Mouse (Mus musculus) spleen, postnatal 10 days (tissue): ENCODE measurements around the gene Creld1.

Experiments used
- DNase-seq, 2 experiments: peaks; one replicate each; pipeline ENCODE4 v3.0.0; 2021 to 2022; ENCODE audit warnings: low spot score in 2 of 2

Gene Creld1

DNA sequence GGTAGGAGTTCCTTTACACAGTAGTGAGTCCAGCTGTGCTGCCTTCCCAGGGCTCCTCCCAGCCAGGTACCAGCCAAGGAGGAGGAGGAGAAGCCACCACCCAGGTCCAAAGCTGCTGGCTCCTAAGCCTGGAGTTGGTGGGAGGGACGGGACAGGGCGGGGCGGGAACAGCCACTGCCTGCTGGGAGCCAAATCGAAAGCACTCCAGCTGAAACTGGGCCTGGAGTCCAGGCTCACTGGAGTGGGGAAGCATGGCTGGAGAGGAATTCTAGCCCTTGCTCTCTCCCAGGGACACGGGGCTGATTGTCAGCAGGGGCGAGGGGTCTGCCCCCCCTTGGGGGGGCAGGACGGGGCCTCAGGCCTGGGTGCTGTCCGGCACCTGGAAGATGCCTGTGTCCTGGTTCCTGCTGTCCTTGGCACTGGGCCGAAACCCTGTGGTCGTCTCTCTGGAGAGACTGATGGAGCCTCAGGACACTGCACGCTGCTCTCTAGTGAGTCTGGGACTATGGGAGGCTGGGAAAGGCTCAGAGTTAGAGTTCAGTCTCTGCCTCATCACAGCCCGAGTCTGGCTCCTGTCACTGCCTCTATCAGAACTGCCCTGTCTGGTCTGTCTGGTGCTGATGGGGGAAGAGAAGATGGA is 11.7 kb upstream of the Creld1 start, which contains the start of gene Il17rc:
Gene Il17rc (plus strand): TSS at position 131 of the 640 bp plus-strand sequence.
- no peak for DNase-seq

DNA sequence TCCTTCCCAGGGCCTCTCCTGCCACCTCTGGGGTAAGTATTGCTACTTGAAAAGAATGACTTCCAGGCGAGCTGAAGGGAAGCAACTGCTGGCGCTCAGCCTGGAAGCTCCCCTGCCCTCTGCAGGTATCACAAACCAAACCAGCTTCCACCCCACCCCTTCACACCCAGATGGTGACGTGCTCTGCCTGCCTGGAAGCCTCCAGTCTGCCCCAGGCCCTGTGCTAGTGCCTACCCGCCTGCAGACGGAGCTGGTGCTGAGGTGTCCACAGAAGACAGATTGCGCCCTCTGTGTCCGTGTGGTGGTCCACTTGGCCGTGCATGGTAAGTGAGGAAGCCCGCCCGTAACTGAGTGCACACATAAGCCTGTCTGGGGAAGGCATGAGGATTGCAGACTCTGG is 11.0 kb upstream of the Creld1 start:
- no peak for DNase-seq

GRCm38 (mm10) chr6:113473246-113473645 is 9.9 kb upstream of the Creld1 start:
- no peak for DNase-seq

GRCm38 (mm10) chr6:113473715-113474114 is 9.4 kb upstream of the Creld1 start:
- DNase-seq = no peak

GRCm38 (mm10) chr6:113477353-113477752 is 5.7 kb upstream of the Creld1 start:
- DNase-seq = no peak

- no peak for DNase-seq
These were observed 4.2 kb upstream of the Creld1 start for GRCm38 (mm10) chr6:113478906-113479305.

GRCm38 (mm10) chr6:113480555-113481373 is 2.3 kb upstream of the Creld1 start:
- DNase-seq = no peak

- peak; percentile 17 to 57 for DNase-seq
These were observed 509 bp upstream of the Creld1 start for GRCm38 (mm10) chr6:113482477-113483099.

DNA sequence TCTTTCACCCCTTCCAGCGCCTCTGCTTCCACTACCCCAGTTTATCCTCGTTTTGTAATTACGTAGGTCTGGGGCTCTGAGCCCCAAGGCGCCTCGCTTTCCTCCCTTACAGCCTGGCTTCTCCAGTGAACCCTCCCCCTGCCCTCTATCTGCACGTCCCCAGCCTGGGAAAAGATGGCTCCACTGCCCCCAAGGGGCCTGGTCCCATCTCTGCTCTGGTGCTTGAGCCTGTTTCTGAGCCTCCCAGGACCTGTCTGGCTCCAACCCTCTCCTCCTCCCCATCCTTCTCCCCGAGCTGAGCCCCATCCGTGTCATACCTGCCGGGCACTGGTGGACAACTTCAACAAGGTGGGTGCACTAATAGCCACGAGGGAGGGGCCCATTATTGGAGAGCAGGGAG is 632 bp downstream of the Creld1 start:
- DNase-seq = peak; percentile 20 to 33

DNA sequence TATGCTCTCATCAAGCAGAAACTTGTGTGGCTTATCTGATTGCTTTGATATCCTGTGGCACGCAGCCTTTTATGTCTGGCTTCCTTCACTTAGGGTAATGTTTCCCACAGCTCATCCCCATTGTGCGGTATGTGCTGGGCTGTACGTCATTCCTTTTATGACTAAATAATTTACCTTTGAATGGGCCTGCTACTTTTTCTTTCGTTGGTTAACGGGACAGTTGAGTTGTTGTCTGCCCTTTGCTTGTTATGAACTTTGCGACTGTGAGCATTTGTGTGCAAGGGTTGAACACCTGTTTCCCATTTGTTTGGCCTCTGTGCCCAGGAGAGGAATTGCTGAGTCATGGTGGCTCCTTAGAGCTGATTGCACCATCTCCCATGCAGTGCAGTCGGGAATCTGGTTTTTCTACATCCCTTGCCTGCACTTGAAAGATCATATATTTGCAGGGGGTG is 4.1 kb downstream of the Creld1 start:
- DNase-seq = no peak

- DNase-seq = no peak
These were observed 6.3 kb downstream of the Creld1 start for GRCm38 (mm10) chr6:113489410-113489809.

- no peak for DNase-seq
These were observed 9.2 kb downstream of the Creld1 start for GRCm38 (mm10) chr6:113492101-113492864.

DNA sequence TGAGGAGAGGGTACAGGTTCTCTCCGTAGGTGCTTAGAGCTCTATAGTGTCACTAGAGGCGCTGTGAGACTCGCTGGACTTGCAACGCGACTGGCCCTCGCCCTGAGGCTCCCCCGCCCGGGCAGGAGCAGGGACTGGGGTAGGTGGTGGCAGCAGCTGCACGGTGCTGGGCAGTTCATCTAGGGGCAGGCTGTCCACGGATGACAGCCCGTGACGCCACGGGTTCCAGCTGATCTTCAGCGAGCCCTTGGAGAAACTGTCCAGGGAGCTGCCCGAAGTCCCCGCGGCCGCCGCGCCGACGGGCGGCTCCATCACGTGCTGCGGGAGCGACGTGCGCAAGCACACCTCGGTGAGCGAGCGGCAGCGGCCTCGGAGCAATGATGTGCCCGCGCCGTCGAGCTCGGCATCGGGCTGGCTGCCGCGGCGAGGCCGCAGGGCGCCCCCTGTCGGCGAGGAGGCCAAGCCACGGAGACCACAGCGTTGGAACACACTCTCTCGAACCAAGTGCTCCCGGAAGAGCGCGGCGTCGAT is 11.2 kb downstream of the Creld1 start:
- DNase-seq = peak; percentile 69 to 86

GRCm38 (mm10) chr6:113495071-113495675 is 12.1 kb downstream of the Creld1 start:
- DNase-seq = no peak

DNA sequence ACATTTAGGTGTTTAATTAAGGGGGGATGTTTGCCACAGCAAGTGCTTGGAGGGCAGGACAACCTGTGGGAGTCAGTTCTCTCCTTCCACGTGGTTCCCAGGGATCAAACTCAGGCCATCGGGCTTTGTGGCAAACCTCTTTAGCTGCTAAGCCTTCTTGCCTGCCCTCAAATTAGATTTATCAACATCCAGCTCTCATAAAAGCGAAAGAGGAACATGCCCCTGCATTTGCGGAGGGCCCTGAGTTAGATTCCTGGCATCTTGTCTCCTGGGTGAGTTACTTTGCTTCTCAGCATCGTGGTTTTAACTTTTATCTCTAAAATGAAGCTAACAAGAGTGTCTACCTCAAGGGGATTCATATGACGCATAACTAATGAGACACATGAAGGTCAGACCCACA is 16.2 kb downstream of the Creld1 start:
- no peak for DNase-seq

- DNase-seq = no peak
These were observed 18.4 kb downstream of the Creld1 start, which contains the start of gene Prrt3 for GRCm38 (mm10) chr6:113501388-113502084. Prrt3 (minus strand) TSS chr6:113501931.

GRCm38 (mm10) chr6:113502801-113503200 is 19.7 kb downstream of the Creld1 start:
- DNase-seq = no peak

DNA sequence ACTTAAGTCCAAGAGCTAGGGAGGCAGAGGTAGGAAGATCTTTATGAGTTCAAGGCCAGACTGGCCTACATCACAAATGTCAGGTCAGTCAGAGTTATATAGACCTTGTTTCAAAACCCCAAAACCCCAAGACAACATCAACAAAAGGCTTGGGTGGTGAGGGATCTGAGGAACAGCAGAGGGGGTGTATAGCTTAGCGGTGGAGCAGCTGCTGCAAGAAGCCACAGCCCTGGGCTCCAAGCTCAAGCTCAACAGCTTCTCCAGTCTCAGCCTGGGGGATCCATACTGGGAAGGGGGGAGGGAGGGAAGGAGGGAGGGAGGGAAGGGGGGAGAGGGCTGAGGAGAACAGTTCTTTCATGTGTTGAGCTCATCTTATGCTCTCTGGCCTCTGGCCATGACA is 22.6 kb downstream of the Creld1 start:
- DNase-seq = no peak

GRCm38 (mm10) chr6:113507130-113507529 is 24.0 kb downstream of the Creld1 start:
- no peak for DNase-seq

- DNase-seq = no peak
These were observed 25.3 kb downstream of the Creld1 start for GRCm38 (mm10) chr6:113508272-113508946.
